Mouse (Mus musculus) heart, postnatal 10 days (tissue): ENCODE results near the gene E2f3. TPM values are rescaled to one million over a fixed set of nuclear protein-coding genes. Genes with fewer than 3 reads are reported as not detected.
A peak's percentile ranks its signal among the peaks of the same experiment; 100 is the strongest.

Experiments
- DNase-seq, 2 experiments: peaks; one replicate each; pipeline ENCODE4 v3.0.0; 2021
- intact Hi-C: fragments of 180-260 bp; cut with DNase I; formaldehyde crosslinking; loops from one replicate; pipeline ENCODE4 v1.15.1; 2025
- total RNA-seq, 2 experiments: library from RNA; stranded (reverse); gene quantifications; 2 replicates each; pipeline ENCODE4 v1.2.3; 2021

The E2f3 gene
- total RNA-seq, 2 experiments from 2014 or later = 12.0 to 13.4 TPM

DNA sequence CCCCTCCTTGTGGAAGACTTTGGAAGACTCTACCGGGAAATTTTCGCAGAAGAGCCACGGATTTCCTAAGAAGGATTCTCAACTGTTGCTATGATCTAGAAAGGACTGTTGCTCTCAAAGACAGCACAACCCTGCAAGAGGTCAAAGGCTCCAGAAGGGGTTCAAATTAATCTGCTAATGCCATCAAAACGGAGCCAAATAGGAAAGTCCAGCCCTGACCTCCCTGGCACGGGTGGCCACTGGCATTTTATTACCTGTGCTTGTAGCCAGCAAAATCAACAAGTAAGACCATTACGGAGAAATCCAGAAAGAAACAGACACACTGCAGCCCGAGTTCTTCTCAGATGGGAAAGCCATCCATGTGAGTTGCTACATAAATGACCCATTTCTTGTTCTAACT, 45.8 kb downstream of the E2f3 start:
- intact Hi-C loops = no loop called here

GRCm38 (mm10) chr13:29939399-29939798, 46.5 kb downstream of the E2f3 start:
- intact Hi-C loops = no loop called here
- DNase-seq = no peak

More for the DNA sequence above, 45.8 kb downstream of the E2f3 start:
- no peak for DNase-seq

- intact Hi-C loops = no loop called here
- no peak for DNase-seq
Observed at GRCm38 (mm10) chr13:29938776-29939175, 47.1 kb downstream of the E2f3 start.

DNA sequence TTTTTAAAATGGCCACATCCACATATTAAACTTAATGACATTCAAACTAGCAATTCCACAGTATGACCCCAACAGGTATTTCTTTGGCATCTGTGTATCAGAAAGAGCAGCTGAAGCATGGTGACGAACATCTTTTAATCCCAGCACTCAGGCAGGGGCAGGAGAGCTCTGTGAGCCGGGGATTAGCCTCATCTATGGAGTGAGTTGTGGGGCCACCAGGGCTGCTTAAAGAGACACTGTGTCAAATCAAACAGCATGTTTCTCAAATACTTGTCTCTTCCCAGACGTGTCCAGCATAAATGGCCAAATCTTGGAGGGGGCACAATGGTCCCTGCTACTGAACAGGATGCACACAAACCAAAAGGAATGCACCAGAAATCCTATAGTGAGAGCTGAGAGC, 59.7 kb downstream of the E2f3 start:
- peak; percentile 10 for DNase-seq
- intact Hi-C loops = loop anchor here (5.0 kb wide), 1 partner anchor 56 kb away; no protein-coding TSS in a partner anchor

GRCm38 (mm10) chr13:29919841-29920240, 66.0 kb downstream of the E2f3 start:
- intact Hi-C loops = no loop called here
- peak; percentile 41 to 43 for DNase-seq

DNA sequence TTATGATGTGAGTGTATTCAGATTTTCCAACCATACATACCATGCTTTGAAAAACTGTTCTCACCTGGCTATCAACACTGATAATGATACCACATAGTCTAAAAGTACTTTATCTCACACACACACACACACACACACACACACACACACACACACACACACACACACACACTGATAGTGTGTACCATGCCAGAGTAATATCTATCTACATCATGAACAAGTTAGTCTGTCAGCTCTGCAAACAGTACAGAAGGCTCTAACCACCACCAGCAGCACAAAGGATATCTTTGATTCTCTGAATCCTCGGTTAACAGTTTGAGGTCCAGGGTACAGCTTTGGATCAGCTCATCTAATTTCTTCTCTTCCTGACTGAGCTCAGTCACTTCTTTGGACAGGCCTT, 69.3 kb downstream of the E2f3 start:
- DNase-seq = no peak
- intact Hi-C loops = no loop called here

GRCm38 (mm10) chr13:29913606-29914005, 72.3 kb downstream of the E2f3 start:
- intact Hi-C loops = loop anchor here (2.0 to 5.0 kb wide), 2 partner anchors 65 to 174 kb away; no protein-coding TSS in a partner anchor

GRCm38 (mm10) chr13:29913061-29913460, 72.8 kb downstream of the E2f3 start:
- no peak for DNase-seq
- intact Hi-C loops = loop anchor here (2.0 to 5.0 kb wide), 2 partner anchors 66 to 174 kb away; no protein-coding TSS in a partner anchor

More at GRCm38 (mm10) chr13:29913606-29914005, 72.3 kb downstream of the E2f3 start:
- DNase-seq = no peak

DNA sequence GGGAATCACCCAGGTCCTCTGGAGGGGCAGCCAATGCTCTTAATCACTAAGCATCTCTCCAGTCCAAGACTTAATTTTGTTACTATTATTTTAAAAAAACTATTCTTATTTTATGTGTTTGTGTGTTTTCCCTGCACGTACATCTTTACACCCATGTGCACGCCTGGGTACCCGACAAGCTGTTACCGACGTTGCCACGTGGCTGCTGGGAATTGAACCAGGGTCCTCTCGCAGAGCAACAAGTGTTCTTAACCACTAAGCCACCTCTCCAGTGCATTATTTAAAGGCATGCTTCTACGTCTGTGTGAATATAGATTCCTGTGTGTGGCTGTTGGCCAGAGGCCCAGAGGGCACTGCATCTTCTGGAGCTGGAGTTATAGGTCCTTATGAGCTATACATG, 73.6 kb downstream of the E2f3 start:
- DNase-seq = no peak
- intact Hi-C loops = loop anchor here (2.0 to 5.0 kb wide), 2 partner anchors 67 to 175 kb away; no protein-coding TSS in a partner anchor

- intact Hi-C loops = loop anchor here (5.0 kb wide), 1 partner anchor 176 kb away; no protein-coding TSS in a partner anchor
- no peak for DNase-seq
Observed at GRCm38 (mm10) chr13:29911141-29911540, 74.7 kb downstream of the E2f3 start.

DNA sequence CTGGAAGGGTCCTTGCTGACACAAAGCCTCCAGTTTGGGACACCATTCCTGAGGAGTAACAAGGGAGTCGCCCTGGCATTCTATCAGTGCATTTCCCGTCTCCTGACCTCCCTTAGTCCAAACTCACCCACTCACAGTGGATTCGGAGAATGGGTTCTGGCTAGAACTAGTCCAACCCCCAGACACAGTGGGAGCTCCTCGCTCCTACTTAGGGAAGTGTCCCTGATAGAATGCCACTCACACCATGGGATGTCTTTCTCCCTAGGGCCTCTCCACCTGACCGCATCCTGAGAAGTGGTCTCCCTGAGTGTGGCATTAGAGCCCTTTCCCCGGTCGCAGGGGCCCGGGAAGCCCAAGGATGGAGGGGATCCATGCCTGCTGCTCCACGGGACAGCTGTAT, 77.4 kb downstream of the E2f3 start:
- intact Hi-C loops = no loop called here
- no peak for DNase-seq

GRCm38 (mm10) chr13:29907995-29908394, 77.9 kb downstream of the E2f3 start:
- no peak for DNase-seq
- intact Hi-C loops = no loop called here

GRCm38 (mm10) chr13:29906734-29907133, 79.1 kb downstream of the E2f3 start:
- intact Hi-C loops = no loop called here

GRCm38 (mm10) chr13:29903341-29903740, 82.5 kb downstream of the E2f3 start:
- no peak for DNase-seq
- intact Hi-C loops = no loop called here

More at GRCm38 (mm10) chr13:29906734-29907133, 79.1 kb downstream of the E2f3 start:
- no peak for DNase-seq

GRCm38 (mm10) chr13:29902676-29903075, 83.2 kb downstream of the E2f3 start:
- DNase-seq = no peak
- intact Hi-C loops = no loop called here

DNA sequence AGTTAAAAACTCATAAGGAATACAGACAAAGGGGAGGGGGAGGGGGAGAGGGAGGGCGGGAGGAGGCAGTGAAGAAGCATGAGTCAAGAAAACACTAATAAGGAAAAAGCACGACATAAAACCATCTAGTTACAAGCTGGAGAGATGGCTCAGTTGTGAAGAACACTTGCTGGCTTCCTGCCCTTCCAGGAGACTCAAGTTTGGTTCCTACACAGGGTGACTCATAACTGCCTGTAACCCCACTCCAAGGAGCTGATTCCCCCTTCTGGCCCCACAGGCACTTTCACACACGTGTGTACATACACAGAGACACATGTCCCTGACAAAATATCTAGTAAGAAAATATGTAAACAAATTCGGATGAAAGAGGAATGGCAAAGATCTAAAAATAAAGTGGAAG, 84.2 kb downstream of the E2f3 start:
- no peak for DNase-seq
- intact Hi-C loops = no loop called here

GRCm38 (mm10) chr13:29866780-29867179, 119.1 kb downstream of the E2f3 start:
- DNase-seq = no peak
- intact Hi-C loops = no loop called here

DNA sequence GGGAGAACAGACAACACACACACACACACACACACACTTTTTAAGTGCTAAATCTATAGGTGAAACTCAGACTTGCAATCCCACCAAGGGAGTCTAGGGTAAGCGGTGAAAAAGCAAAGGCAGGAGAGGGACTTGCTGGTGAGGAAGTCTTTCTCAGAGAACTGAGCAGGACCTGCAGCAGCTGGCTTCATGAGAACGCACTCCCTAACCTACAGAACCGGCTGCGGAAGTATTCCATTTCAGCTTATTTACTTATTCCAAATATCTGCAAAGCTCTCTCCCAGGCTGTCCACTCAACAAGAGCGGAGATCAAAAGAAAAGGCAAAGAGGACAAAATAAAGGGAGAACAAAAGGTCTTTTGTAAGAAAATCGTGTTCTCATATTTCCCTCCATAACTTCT, 121.5 kb downstream of the E2f3 start:
- intact Hi-C loops = no loop called here
- DNase-seq = no peak

DNA sequence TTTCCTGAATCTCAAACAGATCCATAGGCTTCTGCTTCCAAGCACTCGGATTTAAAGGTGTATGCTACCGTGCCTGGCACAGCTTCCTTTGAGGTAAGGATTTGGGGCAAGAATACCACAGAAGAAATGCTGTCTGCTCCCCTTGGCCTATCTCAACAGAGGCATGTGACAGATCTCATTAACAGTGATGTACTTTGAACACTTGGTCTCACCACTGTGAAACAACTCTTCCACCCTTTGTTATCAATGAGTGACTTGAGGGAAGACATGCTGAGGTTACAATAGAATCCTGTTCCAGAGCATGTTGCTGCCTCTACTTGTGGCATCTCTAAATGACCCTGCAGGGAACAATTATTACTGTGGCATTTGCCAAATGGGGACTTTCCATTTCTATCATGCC, 125.8 kb downstream of the E2f3 start:
- intact Hi-C loops = no loop called here
- no peak for DNase-seq

DNA sequence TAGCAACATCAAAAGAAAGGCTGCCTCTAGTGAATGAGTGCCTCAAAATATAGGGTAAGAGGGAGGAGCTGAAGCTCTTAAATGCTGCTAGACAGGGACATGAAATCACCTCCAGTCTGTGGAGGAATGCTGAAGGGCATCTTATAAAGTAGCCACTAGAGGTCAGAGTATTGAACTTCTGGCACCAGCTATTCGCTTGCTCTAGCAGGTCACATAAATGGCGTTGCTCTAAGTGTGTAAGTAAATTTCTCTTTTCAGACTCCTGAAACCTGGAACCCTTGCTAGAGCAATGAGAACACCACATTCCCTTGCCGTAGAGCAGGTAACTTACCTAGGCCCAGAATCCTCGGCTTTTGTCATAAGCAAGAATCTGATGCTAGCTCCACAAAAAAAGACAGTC, 128.4 kb downstream of the E2f3 start:
- intact Hi-C loops = loop anchor here (1.0 to 2.0 kb wide), 2 partner anchors 228 to 403 kb away; no protein-coding TSS in a partner anchor
- DNase-seq = peak; percentile 56 to 62
